Mouse (Mus musculus) urinary bladder, postnatal 4 days (tissue): ENCODE data around the gene Mapk8.

Experiments
- DNase-seq, 2 experiments: peaks; one replicate each; pipeline ENCODE4 v3.0.0; 2021 to 2022; ENCODE audit warnings: low spot score in 2 of 2

The Mapk8 gene

GRCm38 (mm10) chr14:33348146-33348545 is 98.8 kb downstream of the Mapk8 start:
- DNase-seq: no peak

GRCm38 (mm10) chr14:33347738-33348137 is 99.2 kb downstream of the Mapk8 start:
- no peak for DNase-seq

DNA sequence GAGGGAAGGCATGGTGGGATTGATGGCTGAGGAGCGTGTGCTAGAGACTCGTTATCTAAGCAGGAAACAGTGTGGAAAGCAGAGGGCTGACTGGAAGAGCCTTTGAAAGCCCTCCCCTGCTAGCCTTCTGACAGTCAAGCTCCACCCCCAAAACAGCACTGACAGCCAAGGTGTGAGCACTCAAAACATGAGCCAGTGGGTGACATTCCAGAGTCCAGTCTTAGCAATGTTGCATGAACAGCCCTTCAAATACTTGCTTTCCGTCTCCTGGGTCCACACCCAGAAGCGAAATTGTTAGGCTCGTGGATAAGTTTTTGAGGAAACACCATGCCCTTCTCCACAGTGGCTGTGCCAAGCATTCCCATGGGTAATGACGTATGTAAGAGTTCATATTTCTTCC is 100.4 kb downstream of the Mapk8 start:
- no peak for DNase-seq

- DNase-seq: no peak
These were observed 103.7 kb downstream of the Mapk8 start for GRCm38 (mm10) chr14:33343131-33343725.

- DNase-seq: no peak
These were observed 108.3 kb downstream of the Mapk8 start for GRCm38 (mm10) chr14:33338684-33339083.

DNA sequence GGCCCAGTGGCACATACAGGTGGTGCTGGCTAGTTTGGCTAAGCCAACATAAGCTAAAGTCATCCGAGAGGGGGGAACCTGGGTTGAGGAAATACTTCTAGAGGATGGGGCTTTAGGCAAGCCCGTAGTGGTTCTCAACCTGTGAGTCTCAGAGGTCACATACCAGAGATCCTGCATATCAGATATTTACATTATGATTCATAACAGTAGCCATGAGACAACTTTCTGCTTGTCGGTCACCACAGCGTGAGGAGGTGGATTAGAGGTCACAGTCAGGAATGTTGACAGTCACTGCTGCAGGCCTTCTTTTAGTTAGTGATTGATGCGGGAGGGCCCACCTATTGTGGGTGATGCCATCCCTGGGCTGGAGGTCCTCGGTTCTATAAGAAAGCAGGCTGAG is 111.2 kb downstream of the Mapk8 start:
- no peak for DNase-seq

DNA sequence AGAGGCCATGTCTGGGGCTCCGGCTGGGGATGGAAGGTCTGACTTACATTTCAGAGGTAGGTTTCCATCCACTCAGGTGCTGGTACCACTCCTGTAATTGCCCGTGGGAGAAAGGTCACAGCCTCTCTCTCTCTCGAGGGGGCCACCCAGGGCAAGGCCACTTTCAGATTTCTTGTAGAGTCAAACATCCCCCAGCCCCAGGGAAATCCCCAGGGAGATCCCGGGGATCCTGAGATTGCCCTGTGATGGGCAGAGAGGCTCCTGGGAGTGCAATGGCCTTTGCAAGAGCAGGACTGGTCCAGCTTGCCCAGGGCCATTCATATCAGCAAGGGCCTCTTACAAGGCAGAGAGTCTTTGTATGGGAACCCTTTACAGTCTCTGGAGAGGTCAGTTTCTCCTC is 112.6 kb downstream of the Mapk8 start:
- DNase-seq: no peak

GRCm38 (mm10) chr14:33333833-33334232 is 113.1 kb downstream of the Mapk8 start:
- DNase-seq: no peak

DNA sequence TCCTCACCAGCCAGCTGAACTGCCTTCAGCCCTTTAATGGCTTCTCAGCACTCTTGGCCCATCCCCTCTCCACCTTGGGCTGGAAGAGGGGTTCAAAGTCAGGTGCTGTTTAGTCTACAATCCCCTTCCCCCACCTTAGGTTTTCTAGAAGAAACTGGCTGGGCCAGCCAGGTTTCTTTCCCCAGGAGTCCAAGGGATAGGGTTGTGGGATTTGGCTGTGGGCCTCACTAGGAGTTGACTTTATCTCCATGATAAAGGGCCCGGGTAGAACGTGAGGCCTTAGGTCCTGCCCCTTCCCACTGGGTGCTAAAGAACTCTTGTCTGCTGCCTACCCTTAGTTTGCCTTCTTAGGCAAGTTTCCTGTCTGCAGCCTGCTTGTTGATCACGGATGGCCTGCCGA is 115.3 kb downstream of the Mapk8 start:
- DNase-seq: no peak

DNA sequence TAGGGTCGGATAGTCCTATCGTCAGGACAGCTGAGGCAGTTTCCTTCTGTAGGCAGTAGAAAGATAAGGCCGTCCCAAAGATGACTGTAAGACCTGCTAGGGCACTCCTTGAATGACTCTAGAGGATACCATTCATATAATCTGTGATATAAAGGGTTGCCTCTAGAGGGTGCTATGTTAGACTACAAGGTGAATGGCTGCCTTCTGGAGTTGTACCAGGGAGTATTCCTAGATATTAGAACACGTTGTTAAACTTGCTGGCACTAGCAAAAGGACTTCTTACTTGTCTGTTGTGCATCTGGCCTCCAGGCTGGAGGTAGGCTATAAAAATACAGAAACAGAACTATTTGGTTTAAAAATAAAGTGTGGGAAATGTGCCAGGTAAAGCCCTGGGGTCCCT is 116.0 kb downstream of the Mapk8 start:
- no peak for DNase-seq

DNA sequence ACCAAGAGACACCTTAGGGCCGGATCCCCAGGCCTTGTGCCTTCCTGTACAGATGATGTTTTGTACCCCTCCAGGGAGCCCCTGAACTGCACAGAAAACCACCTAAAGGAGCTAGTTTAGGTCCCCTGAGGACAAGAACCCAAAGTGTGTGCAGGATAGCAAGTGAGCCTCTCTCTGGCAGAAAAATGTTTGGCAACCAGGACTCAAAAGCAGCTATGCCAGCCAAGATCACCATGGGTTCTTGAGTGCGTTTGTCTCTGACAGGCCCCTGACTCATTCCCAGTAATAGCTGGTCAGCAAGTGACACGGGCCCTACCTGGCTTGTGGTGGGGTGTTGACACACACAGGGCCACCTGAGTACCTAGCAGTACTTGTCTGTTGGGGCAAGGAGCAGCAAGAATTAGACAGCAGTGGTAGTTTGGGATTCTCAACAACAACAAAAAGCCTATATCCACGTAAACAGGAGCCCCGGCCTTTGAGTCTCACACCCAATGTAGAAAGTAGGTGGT is 117.6 kb downstream of the Mapk8 start:
- DNase-seq: no peak

DNA sequence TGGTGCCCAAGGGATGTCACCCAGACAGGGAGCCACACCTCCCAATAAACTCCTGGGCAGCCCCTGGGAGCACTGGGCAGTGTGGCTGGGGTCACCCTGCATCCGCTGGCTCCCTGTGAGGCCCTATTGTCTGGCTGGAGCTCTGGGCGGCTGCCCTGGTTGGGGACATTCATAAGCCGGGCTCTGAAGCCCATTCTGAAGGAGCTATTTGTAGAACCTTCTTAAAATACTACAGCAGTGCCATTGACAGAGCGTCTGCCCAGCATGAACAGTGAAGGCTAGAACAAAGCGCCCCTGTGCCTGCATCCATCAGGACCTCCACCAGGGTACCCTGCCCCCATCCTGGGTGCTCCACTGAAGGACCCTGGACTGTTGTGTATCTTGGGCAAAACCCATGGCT is 118.6 kb downstream of the Mapk8 start:
- DNase-seq: no peak
